Mouse (Mus musculus) monocyte, adult 5-6 weeks (primary cell): ENCODE results near the gene Cfdp1. TPM values are rescaled to one million over a fixed set of nuclear protein-coding genes. Genes with fewer than 3 reads are reported as not detected.
"Not testable (repeated sequence)": the region's sequence is repeated elsewhere in the genome, so short reads cannot be mapped to it uniquely, and the experiment has no call there.

ENCODE experiments used
- ATAC-seq: fragments of 153-309, 156-312 bp; replicated peaks from 2 replicates; pipeline ENCODE4 v1.8.0; 2017; ENCODE audit warnings: mild to moderate bottlenecking; ENCODE audit not compliant: low TSS enrichment, insufficient number of reproducible peaks, severe bottlenecking, poor library complexity, low FRiP score
- total RNA-seq: library from RNA; stranded (forward); fragments of 200-1000, 200-491, 200-594 nt; gene quantifications from 3 replicates; pipeline ENCODE4 v1.2.3, GENCODE M21; 2017

Cfdp1 gene
- total RNA-seq, 1 experiment from 2014 or later = 155 TPM

GRCm38 (mm10) chr8:111865130-111865852, 11.2 kb upstream of the Cfdp1 start:
- no peak for ATAC-seq

DNA sequence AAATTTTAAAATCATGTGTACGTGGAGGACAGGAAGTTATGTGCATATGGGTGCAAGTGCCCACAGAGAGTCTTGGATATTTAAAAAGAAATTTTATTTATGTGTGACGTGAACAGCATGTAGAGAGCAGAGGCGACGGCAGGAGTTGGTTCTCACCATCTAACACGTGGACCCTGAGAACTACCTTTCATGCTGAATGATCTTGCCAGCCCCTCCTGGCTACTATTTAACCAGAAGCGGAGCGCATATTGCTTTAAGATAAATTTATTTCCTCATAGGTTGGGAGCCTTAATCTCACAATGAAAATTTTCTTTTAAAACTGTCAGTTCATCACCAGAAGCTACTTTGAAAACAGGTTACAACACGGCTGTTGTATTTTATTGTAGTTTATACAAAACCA, 10.6 kb upstream of the Cfdp1 start:
- ATAC-seq = no peak

GRCm38 (mm10) chr8:111863280-111863679, 9.2 kb upstream of the Cfdp1 start:
- ATAC-seq = no peak

- no peak for ATAC-seq
Observed at GRCm38 (mm10) chr8:111855977-111856376, 1.9 kb upstream of the Cfdp1 start.

GRCm38 (mm10) chr8:111853219-111853618, 872 bp downstream of the Cfdp1 start:
- not testable (repeated sequence) for ATAC-seq

DNA sequence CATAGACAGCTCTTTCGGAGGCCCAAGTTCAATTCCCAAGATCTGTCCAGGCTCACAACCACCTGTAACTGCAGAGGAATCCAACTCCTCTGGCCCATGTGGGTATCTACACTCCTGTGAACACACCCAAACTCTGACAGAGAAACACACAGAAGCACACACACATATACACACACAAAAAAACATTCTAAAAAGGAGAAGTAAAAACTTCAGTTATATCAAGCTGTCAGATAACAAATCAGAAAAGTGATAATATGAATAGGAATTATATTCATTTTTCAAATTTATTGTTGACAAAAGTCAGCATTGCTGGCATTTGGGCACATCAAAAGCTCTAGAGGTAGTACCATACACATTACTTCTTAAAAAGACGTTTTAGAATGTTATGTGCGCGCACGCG, 7.3 kb downstream of the Cfdp1 start:
- no peak for ATAC-seq

GRCm38 (mm10) chr8:111835540-111835939, 18.6 kb downstream of the Cfdp1 start:
- no peak for ATAC-seq

DNA sequence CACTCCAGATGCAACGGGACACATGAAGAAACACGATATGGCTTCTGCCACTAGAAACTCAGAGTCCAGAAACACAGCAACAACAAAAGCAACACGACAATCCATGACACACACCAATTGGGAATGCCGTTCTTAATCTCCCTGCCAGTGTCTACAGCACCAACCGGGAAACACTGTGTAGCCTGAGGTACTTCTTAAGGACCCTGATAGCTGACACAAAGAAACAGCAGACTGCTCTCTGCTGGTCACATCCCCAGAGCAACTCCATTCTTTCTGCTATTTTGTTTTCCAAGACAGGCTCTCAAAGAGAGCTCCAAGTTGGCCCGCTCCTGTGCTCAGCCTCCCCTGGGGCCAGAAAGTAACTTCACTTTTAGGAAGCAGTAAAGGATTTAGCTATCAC, 20.1 kb downstream of the Cfdp1 start:
- ATAC-seq = no peak

GRCm38 (mm10) chr8:111832983-111833382, 21.1 kb downstream of the Cfdp1 start:
- no peak for ATAC-seq

DNA sequence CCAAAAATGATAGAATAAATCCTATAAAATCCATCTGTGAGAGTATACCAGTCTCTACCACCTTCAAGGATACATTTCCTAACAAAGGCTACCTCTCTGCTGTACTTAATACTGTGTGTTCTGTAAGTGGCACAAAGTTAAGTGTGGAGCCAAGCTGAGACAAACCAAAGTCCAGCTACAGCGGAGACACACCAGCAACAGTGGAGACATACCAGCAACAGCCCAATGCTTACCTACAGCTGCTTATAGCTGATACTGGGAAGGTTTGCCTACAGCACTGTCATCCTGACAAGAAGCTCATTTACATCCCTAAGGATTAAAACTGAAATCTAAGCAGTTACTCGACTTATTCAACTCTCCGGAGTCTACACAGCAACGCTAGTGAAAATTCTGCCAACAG, 22.1 kb downstream of the Cfdp1 start:
- no peak for ATAC-seq

DNA sequence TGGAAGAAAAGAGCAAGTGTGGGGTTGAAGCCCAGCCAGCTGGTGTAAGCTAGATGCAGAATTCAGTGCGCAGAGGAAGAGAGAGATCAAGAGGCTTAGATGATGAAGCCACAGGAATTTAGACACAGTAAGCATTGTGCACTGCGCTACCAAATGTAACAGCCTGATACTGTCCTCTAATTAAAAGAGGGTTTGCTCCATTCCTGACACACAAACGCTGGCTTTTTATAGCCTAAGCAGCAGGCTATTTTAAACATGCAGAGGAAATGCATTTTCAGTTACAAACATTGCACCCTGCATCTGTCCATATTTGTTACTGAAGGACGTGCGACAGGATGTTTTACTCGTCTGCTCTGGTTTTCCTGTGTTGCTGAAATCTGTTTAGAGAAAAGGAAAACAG, 25.5 kb downstream of the Cfdp1 start:
- ATAC-seq = no peak

GRCm38 (mm10) chr8:111825219-111825618, 28.9 kb downstream of the Cfdp1 start:
- no peak for ATAC-seq

DNA sequence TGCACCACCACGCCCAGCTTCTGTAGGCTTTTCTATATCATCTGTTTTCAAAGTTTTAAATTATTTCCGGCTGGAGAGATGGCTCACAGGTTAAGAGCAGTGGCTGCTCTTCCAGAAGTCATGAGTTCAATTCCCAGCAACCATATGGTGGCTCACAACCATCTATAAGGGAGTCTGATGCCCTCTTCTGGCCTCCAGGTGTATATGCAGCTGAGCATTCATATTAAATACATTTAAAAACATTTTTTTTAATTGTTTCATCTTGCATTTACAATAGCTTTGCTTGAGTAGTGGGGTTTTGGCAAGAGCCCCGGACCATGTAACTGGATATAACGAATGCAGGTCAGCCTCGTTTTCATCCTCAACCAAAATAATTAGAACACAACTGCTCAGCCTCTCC, 29.8 kb downstream of the Cfdp1 start:
- no peak for ATAC-seq

- peak; percentile 95 for ATAC-seq
Observed at GRCm38 (mm10) chr8:111821199-111821598, 32.9 kb downstream of the Cfdp1 start.

DNA sequence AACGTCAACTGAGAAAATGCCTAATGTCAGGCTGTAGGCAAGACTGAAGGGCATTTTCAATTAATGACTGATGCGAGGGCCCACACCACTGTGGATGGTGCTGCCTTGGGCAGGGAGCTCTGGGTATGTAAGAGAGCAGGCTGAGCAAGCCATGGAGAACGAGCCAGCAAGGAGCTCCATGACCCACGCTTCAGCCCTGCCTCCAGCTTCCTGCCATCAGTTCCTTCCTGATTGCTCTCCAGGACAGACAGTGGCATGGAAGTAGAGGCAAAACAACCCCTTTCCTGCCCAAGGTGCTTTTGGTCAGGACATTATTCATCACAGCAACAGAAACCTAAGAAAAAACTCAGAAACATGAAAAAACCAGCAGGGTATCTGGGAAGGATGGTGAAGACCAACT, 33.4 kb downstream of the Cfdp1 start:
- ATAC-seq = no peak

GRCm38 (mm10) chr8:111820018-111820417, 34.1 kb downstream of the Cfdp1 start:
- ATAC-seq = no peak

DNA sequence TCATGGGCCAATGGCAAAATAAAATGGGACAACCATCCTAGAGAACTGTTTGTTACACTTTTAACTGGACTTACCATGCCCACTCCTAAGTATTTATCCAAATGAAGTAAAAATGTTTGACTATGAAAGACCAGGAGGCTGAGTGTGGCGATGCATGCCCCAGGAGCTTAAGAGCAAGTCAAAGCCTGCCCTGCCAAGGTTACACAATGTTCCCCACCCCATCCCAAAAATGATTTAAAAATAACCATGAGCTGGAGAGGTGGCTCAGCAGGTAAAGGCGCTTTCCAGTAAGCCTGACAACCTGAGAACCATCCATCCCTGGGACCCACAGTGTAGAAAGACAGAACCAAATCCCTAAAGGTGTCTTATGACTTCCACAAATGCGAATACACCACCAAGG, 35.5 kb downstream of the Cfdp1 start:
- ATAC-seq = no peak

DNA sequence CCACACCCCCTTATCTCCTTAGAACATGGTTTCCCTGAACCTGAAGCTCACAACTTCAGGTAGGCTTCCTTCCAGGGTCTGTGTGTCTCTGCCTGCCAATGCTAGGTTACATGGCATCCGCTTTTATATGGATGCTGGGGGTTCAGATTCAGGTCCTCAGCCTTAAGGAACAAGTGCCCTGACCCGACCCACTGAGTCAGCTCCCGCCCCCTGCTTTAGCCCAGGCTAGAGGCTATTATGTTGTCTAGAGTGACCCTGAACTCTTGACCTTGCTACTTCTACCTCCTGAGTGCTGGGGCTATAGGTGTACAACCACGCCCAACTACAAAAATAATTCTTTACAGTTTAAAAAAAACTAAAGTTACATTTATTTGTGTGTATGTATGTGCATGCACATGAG, 39.0 kb downstream of the Cfdp1 start:
- no peak for ATAC-seq

- no peak for ATAC-seq
Observed at GRCm38 (mm10) chr8:111813818-111814217, 40.3 kb downstream of the Cfdp1 start.

DNA sequence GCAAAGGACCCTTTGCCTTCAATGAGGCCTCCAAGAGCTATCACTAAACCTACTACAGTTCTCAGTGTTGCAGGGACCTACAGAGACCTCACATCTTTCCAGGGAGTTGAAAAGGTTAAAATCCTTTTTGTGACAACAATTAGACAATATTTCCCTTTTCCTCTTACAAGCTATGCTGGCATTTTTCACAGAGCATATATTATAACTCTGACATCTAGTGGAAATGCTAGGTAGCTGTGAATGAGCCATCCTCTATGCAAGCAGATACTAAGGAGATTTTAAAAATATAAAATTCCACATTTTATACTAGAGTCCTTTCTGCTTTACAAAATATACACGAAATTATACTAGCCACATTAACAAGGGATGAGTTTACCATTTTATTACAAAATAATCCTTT, 41.3 kb downstream of the Cfdp1 start:
- no peak for ATAC-seq
